15 mouse cellular contexts compared by ENCODE assay signal in the genomic region with DNA sequence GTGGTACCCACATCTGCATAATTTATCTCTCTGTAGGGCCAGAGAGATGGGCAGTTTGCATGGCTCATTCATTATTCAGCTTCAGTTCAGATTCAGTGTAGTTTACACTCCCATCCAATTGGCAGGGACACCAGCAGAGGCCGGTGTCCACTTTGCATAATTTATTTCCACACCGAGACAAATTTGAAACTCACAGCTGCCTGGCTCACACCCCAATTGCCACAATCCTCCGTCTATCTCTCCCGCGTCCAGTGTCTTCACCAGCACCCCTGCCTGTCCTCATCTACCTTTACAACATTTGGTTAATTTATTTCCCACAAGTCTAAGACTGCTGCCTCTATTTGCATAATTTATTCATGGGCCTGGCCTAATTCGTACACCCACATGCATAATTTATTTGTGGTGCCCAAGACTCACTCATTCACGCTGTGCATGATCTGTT. TPM values are rescaled to one million over a fixed set of nuclear protein-coding genes. Genes with fewer than 3 reads are reported as not detected.
A peak's percentile ranks its signal among the peaks of the same experiment; 100 is the strongest.
DNase-seq lines count a peak whose midpoint lies in the region; ATAC-seq lines count a peak whose summit lies in the region.
"Had no signal": no experiment of that assay in that cellular context is flagged by ENCODE, and none has a peak within 500 bp of the region (broad histone marks: within the 10 kb centered on the region; RNA-seq: fewer than 3 reads in every experiment).

No protein-coding gene starts in this region.

- no peaks in the 10 kb centered on the region for H3K27me3 ChIP-seq in forebrain, embryonic 11.5 days (ENCODE audit: control insufficient read depth, insufficient read depth, low read length)
- H3K27me3 ChIP-seq in forebrain, embryonic 10.5 days (ENCODE audit: poor library complexity, severe bottlenecking), result peaks cover 18% of the 10 kb centered on the region
- no peaks in the 10 kb centered on the region for H3K27me3 ChIP-seq in hindbrain, embryonic 12.5 days
- H3K27me3 ChIP-seq in midbrain, embryonic 16.5 days (ENCODE audit: control insufficient read depth, insufficient read depth, low read depth, low read length), result no peaks in the 10 kb centered on the region
- peaks cover 31% of the 10 kb centered on the region; the same call in 1 of the 2 replicates for H3K27me3 ChIP-seq in heart, embryonic 10.5 days (ENCODE audit: insufficient read depth, poor library complexity, severe bottlenecking)
- H3K27me3 ChIP-seq: stomach, embryonic 15.5 days had no signal

- no peaks in the 10 kb centered on the region for H3K9me3 ChIP-seq in forebrain, embryonic 11.5 days (ENCODE audit: control insufficient read depth, low read length)
- no peaks in the 10 kb centered on the region for H3K9me3 ChIP-seq in forebrain, embryonic 10.5 days
- no peaks in the 10 kb centered on the region for H3K9me3 ChIP-seq in hindbrain, embryonic 12.5 days (replicated peaks)
- H3K9me3 ChIP-seq in midbrain, embryonic 16.5 days (replicated peaks; ENCODE audit: control insufficient read depth, low read length, poor library complexity, severe bottlenecking), result no peaks in the 10 kb centered on the region
- H3K9me3 ChIP-seq in heart, embryonic 10.5 days, result no peaks in the 10 kb centered on the region
- H3K9me3 ChIP-seq: stomach, embryonic 15.5 days had no signal

- 0 out of 2 replicates have a peak overlapping the region, but pooled peaks have one; percentile 37 for H3K27ac ChIP-seq in forebrain, embryonic 11.5 days (ENCODE audit: low read depth, low read length)
- H3K27ac ChIP-seq in forebrain, embryonic 10.5 days, result no peak overlapping the region
- peak overlapping the region; percentile 79 for H3K27ac ChIP-seq in hindbrain, embryonic 12.5 days
- peak overlapping the region; percentile 2 for H3K27ac ChIP-seq in midbrain, embryonic 16.5 days (ENCODE audit: low read length)
- H3K27ac ChIP-seq in heart, embryonic 10.5 days, result no peak overlapping the region
- H3K27ac ChIP-seq: stomach, embryonic 15.5 days had no signal

- H3K4me3 ChIP-seq in forebrain, embryonic 11.5 days (ENCODE audit: low read depth, low read length), result no peak overlapping the region
- H3K4me3 ChIP-seq in forebrain, embryonic 10.5 days, result no peak overlapping the region; the same call in 1 of the 2 replicates
- H3K4me3 ChIP-seq in hindbrain, embryonic 12.5 days, result 0 out of 2 replicates have a peak overlapping the region, but pooled peaks have one; percentile 12
- H3K4me3 ChIP-seq in midbrain, embryonic 16.5 days (ENCODE audit: low read depth, low read length), result no peak overlapping the region
- H3K4me3 ChIP-seq in heart, embryonic 10.5 days, result no peak overlapping the region
- H3K4me3 ChIP-seq: stomach, embryonic 15.5 days had no signal

- 57% methylated on average over 7 of the region's 7 CpGs for WGBS in forebrain, embryonic 11.5 days
- WGBS in forebrain, embryonic 10.5 days, result 84% methylated on average over 7 of the region's 7 CpGs
- 25% methylated on average over 7 of the region's 7 CpGs for WGBS in hindbrain, embryonic 12.5 days
- 16% methylated on average over 7 of the region's 7 CpGs for WGBS in midbrain, embryonic 16.5 days
- WGBS in heart, embryonic 10.5 days, result 64% methylated on average over 7 of the region's 7 CpGs

- 0 out of 2 replicates have a peak overlapping the region, but pooled peaks have one; percentile 11 for H3K4me2 ChIP-seq in forebrain, embryonic 11.5 days (ENCODE audit: low read depth, low read length, severe bottlenecking)
- peak overlapping the region; percentile 9 for H3K4me2 ChIP-seq in hindbrain, embryonic 12.5 days (replicated peaks)
- peak overlapping the region; percentile 6; the same call in 1 of the 2 replicates for H3K4me2 ChIP-seq in midbrain, embryonic 16.5 days (ENCODE audit: low read length)
- H3K4me2 ChIP-seq: heart, embryonic 11.5 days; stomach, embryonic 15.5 days had no signal

- H3K4me1 ChIP-seq in forebrain, embryonic 11.5 days (replicated peaks; ENCODE audit: control insufficient read depth, insufficient read depth, low read length), result peaks cover 26% of the 10 kb centered on the region
- peaks cover 38% of the 10 kb centered on the region for H3K4me1 ChIP-seq in forebrain, embryonic 10.5 days
- H3K4me1 ChIP-seq in hindbrain, embryonic 12.5 days, result peaks cover 56% of the 10 kb centered on the region
- peaks cover 32% of the 10 kb centered on the region for H3K4me1 ChIP-seq in midbrain, embryonic 16.5 days (ENCODE audit: control insufficient read depth, insufficient read depth, low read length)
- peaks cover 24% of the 10 kb centered on the region for H3K4me1 ChIP-seq in heart, embryonic 10.5 days

- DNase-seq in forebrain, embryonic 11.5 days (ENCODE audit: low spot score), result no peak
- no peak for DNase-seq in forebrain, embryonic 10.5 days (ENCODE audit: extremely low spot score, low spot score)
- DNase-seq in brain, adult 2 months (ENCODE audit: low read depth, low spot score), result peak; percentile 53
- no peak for DNase-seq in kidney, adult 8-10 months
- DNase-seq in MN1 (ENCODE audit: low spot score), result no peak
- DNase-seq in heart, embryonic 10.5 days (ENCODE audit: low spot score), result no peak
- DNase-seq: embryo, embryonic 11 days; layer of hippocampus, postnatal 36 days; lung, adult 18-20 months; right cerebral cortex, postnatal 4 days; thymus, postnatal 25 days had no signal

- no peak overlapping the region for H3K9ac ChIP-seq in forebrain, embryonic 11.5 days (ENCODE audit: low read length)
- no peak overlapping the region for H3K9ac ChIP-seq in hindbrain, embryonic 12.5 days
- H3K9ac ChIP-seq in midbrain, embryonic 16.5 days (ENCODE audit: low read depth, low read length), result no peak overlapping the region
- H3K9ac ChIP-seq: stomach, embryonic 15.5 days had no signal

- no peaks in the 10 kb centered on the region for H3K36me3 ChIP-seq in forebrain, embryonic 11.5 days (ENCODE audit: control insufficient read depth, insufficient read depth, low read length)
- H3K36me3 ChIP-seq in forebrain, embryonic 10.5 days (replicated peaks), result peaks cover 7% of the 10 kb centered on the region
- peaks cover 5% of the 10 kb centered on the region; the same call in 1 of the 2 replicates for H3K36me3 ChIP-seq in hindbrain, embryonic 12.5 days
- H3K36me3 ChIP-seq in midbrain, embryonic 16.5 days (ENCODE audit: control insufficient read depth, insufficient read depth, low read length), result no peaks in the 10 kb centered on the region; the same call in 1 of the 2 replicates
- H3K36me3 ChIP-seq in heart, embryonic 10.5 days, result 0 out of 2 replicates have a peak, but pooled peaks cover 4% of the 10 kb centered on the region
- H3K36me3 ChIP-seq: stomach, embryonic 15.5 days had no signal

- peak; percentile 40 for ATAC-seq in forebrain, embryonic 11.5 days (replicated peaks; ENCODE audit: low FRiP score)
- peak; percentile 71 for ATAC-seq in hindbrain, embryonic 12.5 days (ENCODE audit: low FRiP score)
- peak; percentile 33 for ATAC-seq in midbrain, embryonic 16.5 days

RNA-seq across cellular contexts. Expression of a gene that starts 5.3 kb away (rescaled TPM):
- polyA plus RNA-seq in forebrain, embryonic 11.5 days (2014; fragmentation: Nextera tagmentation; extraction: Ambion mirVana), result 0.36 and 0.88 TPM in 2 replicates
- 0.22 and 0.34 TPM in 2 replicates for polyA plus RNA-seq in forebrain, embryonic 10.5 days (2016; fragmentation: Nextera tagmentation; extraction: Ambion mirVana)
- 1.1 and 1.3 TPM in 2 replicates for polyA plus RNA-seq in hindbrain, embryonic 12.5 days (2016; fragmentation: Nextera tagmentation; extraction: Ambion mirVana)
- 0.73 and 1.0 TPM in 2 replicates for polyA plus RNA-seq in midbrain, embryonic 16.5 days (2015; fragmentation: Nextera tagmentation; extraction: Ambion mirVana)
- polyA plus RNA-seq in heart, embryonic 10.5 days (2016; fragmentation: Nextera tagmentation; extraction: Ambion mirVana), result 0.24 and 0.28 TPM in 2 replicates

RNA-seq across cellular contexts. Expression of a gene that starts 15.3 kb away (rescaled TPM):
- 19.7 and 22.5 TPM in 2 replicates for polyA plus RNA-seq in forebrain, embryonic 11.5 days (2014; fragmentation: Nextera tagmentation; extraction: Ambion mirVana)
- polyA plus RNA-seq in forebrain, embryonic 10.5 days (2016; fragmentation: Nextera tagmentation; extraction: Ambion mirVana), result 26.0 and 28.8 TPM in 2 replicates
- 30.9 and 31.5 TPM in 2 replicates for polyA plus RNA-seq in hindbrain, embryonic 12.5 days (2016; fragmentation: Nextera tagmentation; extraction: Ambion mirVana)
- 50.6 and 53.6 TPM in 2 replicates for polyA plus RNA-seq in midbrain, embryonic 16.5 days (2015; fragmentation: Nextera tagmentation; extraction: Ambion mirVana)
- polyA plus RNA-seq in heart, embryonic 10.5 days (2016; fragmentation: Nextera tagmentation; extraction: Ambion mirVana), result 31.6 and 34.9 TPM in 2 replicates

RNA-seq across cellular contexts. Expression of a gene that starts 36.7 kb away (rescaled TPM):
- polyA plus RNA-seq in forebrain, embryonic 11.5 days (2014; fragmentation: Nextera tagmentation; extraction: Ambion mirVana), result 156 and 167 TPM in 2 replicates
- polyA plus RNA-seq in forebrain, embryonic 10.5 days (2016; fragmentation: Nextera tagmentation; extraction: Ambion mirVana), result 169 and 171 TPM in 2 replicates
- 182 and 191 TPM in 2 replicates for polyA plus RNA-seq in hindbrain, embryonic 12.5 days (2016; fragmentation: Nextera tagmentation; extraction: Ambion mirVana)
- 218 and 245 TPM in 2 replicates for polyA plus RNA-seq in midbrain, embryonic 16.5 days (2015; fragmentation: Nextera tagmentation; extraction: Ambion mirVana)
- 182 and 196 TPM in 2 replicates for polyA plus RNA-seq in heart, embryonic 10.5 days (2016; fragmentation: Nextera tagmentation; extraction: Ambion mirVana)

RNA-seq across cellular contexts. Expression of a gene that starts 39.9 kb away (rescaled TPM):
- polyA plus RNA-seq in forebrain, embryonic 11.5 days (2014; fragmentation: Nextera tagmentation; extraction: Ambion mirVana), result 77.8 and 79.7 TPM in 2 replicates
- polyA plus RNA-seq in forebrain, embryonic 10.5 days (2016; fragmentation: Nextera tagmentation; extraction: Ambion mirVana), result 56.7 and 57.5 TPM in 2 replicates
- 136 and 138 TPM in 2 replicates for polyA plus RNA-seq in hindbrain, embryonic 12.5 days (2016; fragmentation: Nextera tagmentation; extraction: Ambion mirVana)
- polyA plus RNA-seq in midbrain, embryonic 16.5 days (2015; fragmentation: Nextera tagmentation; extraction: Ambion mirVana), result 143 and 147 TPM in 2 replicates
- 22.5 and 41.8 TPM in 2 replicates for polyA plus RNA-seq in heart, embryonic 10.5 days (2016; fragmentation: Nextera tagmentation; extraction: Ambion mirVana)

Comparison
In these comparisons a context has a peak if more than half of its experiments do, and no peak if none do; other contexts are left out.
1. H3K27ac ChIP-seq: peak in forebrain, embryonic 11.5 days (single experiment), hindbrain, embryonic 12.5 days (single experiment) and midbrain, embryonic 16.5 days (single experiment); none in forebrain, embryonic 10.5 days (single experiment) and heart, embryonic 10.5 days (single experiment).
2. Peak in every context shown above with its lines, with median percentiles within 50 percentile points of each other: ATAC-seq and H3K4me2 ChIP-seq.